Comparison of ENCODE assay signal across 19 mouse cellular contexts in genomic region chr1:165828173-165828572, GRCm38 (mm10). TPM values are rescaled to one million over a fixed set of nuclear protein-coding genes. Genes with fewer than 3 reads are reported as not detected.
DNase-seq lines count a peak whose midpoint lies in the region; ATAC-seq lines count a peak whose summit lies in the region.
"Had no signal": no experiment of that assay in that cellular context is flagged by ENCODE, and none has a peak within 500 bp of the region (broad histone marks: within the 10 kb centered on the region; RNA-seq: fewer than 3 reads in every experiment).

No protein-coding gene starts in this region.

- no peaks in the 10 kb centered on the region for H3K9me3 ChIP-seq in heart, embryonic 16.5 days (replicated peaks; ENCODE audit: control insufficient read depth, low read length)
- H3K9me3 ChIP-seq in midbrain, embryonic 14.5 days (ENCODE audit: control insufficient read depth, low read length), result no peaks in the 10 kb centered on the region
- no peaks in the 10 kb centered on the region for H3K9me3 ChIP-seq in forebrain, embryonic 11.5 days (ENCODE audit: control insufficient read depth, low read length)
- H3K9me3 ChIP-seq: embryonic facial prominence, embryonic 10.5 days; heart, embryonic 13.5 days; hindbrain, embryonic 13.5 days had no signal

- no peak overlapping the region for H3K4me3 ChIP-seq in heart, embryonic 16.5 days (ENCODE audit: low read length)
- no peak overlapping the region for H3K4me3 ChIP-seq in midbrain, embryonic 14.5 days (replicated peaks; ENCODE audit: low read depth, low read length)
- no peak overlapping the region for H3K4me3 ChIP-seq in forebrain, embryonic 11.5 days (ENCODE audit: low read depth, low read length)
- H3K4me3 ChIP-seq: embryonic facial prominence, embryonic 10.5 days; heart, embryonic 13.5 days; hindbrain, embryonic 13.5 days had no signal

- H3K4me1 ChIP-seq in heart, embryonic 16.5 days (ENCODE audit: control insufficient read depth, insufficient read depth, low read length), result no peaks in the 10 kb centered on the region
- H3K4me1 ChIP-seq in midbrain, embryonic 14.5 days (ENCODE audit: control insufficient read depth, insufficient read depth, low read length), result peaks cover 6% of the 10 kb centered on the region
- H3K4me1 ChIP-seq in forebrain, embryonic 11.5 days (replicated peaks; ENCODE audit: control insufficient read depth, insufficient read depth, low read length), result no peaks in the 10 kb centered on the region
- H3K4me1 ChIP-seq: heart, embryonic 13.5 days had no signal

- no peak overlapping the region for H3K27ac ChIP-seq in heart, embryonic 16.5 days (ENCODE audit: low read length)
- no peak overlapping the region for H3K27ac ChIP-seq in midbrain, embryonic 14.5 days (replicated peaks; ENCODE audit: low read depth, low read length)
- no peak overlapping the region for H3K27ac ChIP-seq in forebrain, embryonic 11.5 days (ENCODE audit: low read depth, low read length)
- H3K27ac ChIP-seq: embryonic facial prominence, embryonic 10.5 days; heart, embryonic 13.5 days; hindbrain, embryonic 13.5 days; hindbrain, postnatal 0 days had no signal

- no peaks in the 10 kb centered on the region for H3K36me3 ChIP-seq in heart, embryonic 16.5 days (ENCODE audit: control insufficient read depth, insufficient read depth)
- H3K36me3 ChIP-seq in midbrain, embryonic 14.5 days (ENCODE audit: control insufficient read depth, insufficient read depth, low read length), result no peaks in the 10 kb centered on the region
- H3K36me3 ChIP-seq in forebrain, embryonic 11.5 days (ENCODE audit: control insufficient read depth, insufficient read depth, low read length), result no peaks in the 10 kb centered on the region
- H3K36me3 ChIP-seq: embryonic facial prominence, embryonic 10.5 days; heart, embryonic 13.5 days; hindbrain, embryonic 13.5 days had no signal

- H3K4me2 ChIP-seq in heart, embryonic 16.5 days (ENCODE audit: low read depth, low read length), result no peak overlapping the region
- no peak overlapping the region for H3K4me2 ChIP-seq in midbrain, embryonic 14.5 days (ENCODE audit: low read length)
- H3K4me2 ChIP-seq in forebrain, embryonic 11.5 days (ENCODE audit: low read depth, low read length, severe bottlenecking), result no peak overlapping the region
- H3K4me2 ChIP-seq: heart, embryonic 13.5 days; hindbrain, embryonic 13.5 days had no signal

- no peaks in the 10 kb centered on the region for H3K27me3 ChIP-seq in heart, embryonic 16.5 days (ENCODE audit: control insufficient read depth, insufficient read depth, low read length)
- H3K27me3 ChIP-seq in midbrain, embryonic 14.5 days (ENCODE audit: control insufficient read depth, insufficient read depth, low read length), result no peaks in the 10 kb centered on the region
- peaks cover 3% of the 10 kb centered on the region; the same call in 1 of the 2 replicates for H3K27me3 ChIP-seq in forebrain, embryonic 11.5 days (ENCODE audit: control insufficient read depth, insufficient read depth, low read length)
- H3K27me3 ChIP-seq: heart, embryonic 13.5 days had no signal

- WGBS in heart, embryonic 16.5 days, result 76% methylated on average over 5 of the region's 5 CpGs
- 92% methylated on average over 5 of the region's 5 CpGs for WGBS in midbrain, embryonic 14.5 days
- WGBS in forebrain, embryonic 11.5 days, result 86% methylated on average over 5 of the region's 5 CpGs

- ATAC-seq in heart, embryonic 16.5 days (replicated peaks; ENCODE audit: extremely low read depth, insufficient read depth, low FRiP score), result 0 out of 2 replicates have a peak, but pooled peaks have one; percentile 53
- ATAC-seq in CD4-positive, CD25-positive, alpha-beta regulatory T cell, adult 4 months, result peak; percentile 44
- ATAC-seq in inflammation-experienced regulatory T-cells, adult 6 months, result peak; percentile 32
- no peak for ATAC-seq in midbrain, embryonic 14.5 days (ENCODE audit: low FRiP score, low TSS enrichment)
- no peak for ATAC-seq in forebrain, embryonic 11.5 days (replicated peaks; ENCODE audit: low FRiP score)
- ATAC-seq: forebrain, embryonic 14.5 days; hindbrain, postnatal 0 days had no signal

- DNase-seq in heart, postnatal 4 days, result no peak
- peak; percentile 66 to 71 for DNase-seq in thymus, postnatal 36 days
- DNase-seq in midbrain, embryonic 14.5 days, result no peak
- DNase-seq in forebrain, embryonic 11.5 days (ENCODE audit: low spot score), result no peak
- DNase-seq: adrenal gland, postnatal 25 days; B cell, adult 2 months; cerebellum, adult 18-20 months; cerebellum, postnatal 10 days; gastrocnemius, postnatal 36 days; heart, adult 11 months; heart, postnatal 10 days had no signal

- H3K9ac ChIP-seq in heart, embryonic 16.5 days (ENCODE audit: low read length), result no peak overlapping the region
- H3K9ac ChIP-seq in midbrain, embryonic 14.5 days (replicated peaks; ENCODE audit: low read length), result no peak overlapping the region
- H3K9ac ChIP-seq in forebrain, embryonic 11.5 days (ENCODE audit: low read length), result no peak overlapping the region
- H3K9ac ChIP-seq: heart, embryonic 13.5 days; hindbrain, embryonic 13.5 days had no signal

RNA-seq across cellular contexts. Expression of gene Cd247, which starts 39.7 kb away (rescaled TPM):
- polyA plus RNA-seq in heart, embryonic 16.5 days (2015; fragmentation: Nextera tagmentation; extraction: Ambion mirVana), result 3.9 and 12.8 TPM in 2 replicates
- total RNA-seq in heart, postnatal 4 days (2021), result under 1 TPM; 0.29 to 0.69 TPM
- polyA plus RNA-seq in CD4-positive, CD25-positive, alpha-beta regulatory T cell, adult 4 months (2017; shearing (Covaris generic)), result 100 to 1,000 TPM; 443 to 540 TPM
- polyA plus RNA-seq in inflammation-experienced regulatory T-cells, adult 6 months (2017; shearing (Covaris generic)), result 100 to 1,000 TPM; 373 to 445 (median 435) TPM
- polyA plus RNA-seq in midbrain, embryonic 14.5 days (2014; fragmentation: Nextera tagmentation; extraction: Ambion mirVana), result 1.5 and 2.1 TPM in 2 replicates
- polyA plus RNA-seq in forebrain, embryonic 11.5 days (2014; fragmentation: Nextera tagmentation; extraction: Ambion mirVana), result 1.7 and 2.5 TPM in 2 replicates
- total RNA-seq: hindbrain, postnatal 0 days had no signal

Comparison
In these comparisons a context has a peak if more than half of its experiments do, and no peak if none do; other contexts are left out.
1. ATAC-seq: peak in heart, embryonic 16.5 days (single experiment), CD4-positive, CD25-positive, alpha-beta regulatory T cell, adult 4 months (single experiment) and inflammation-experienced regulatory T-cells, adult 6 months (single experiment); none in midbrain, embryonic 14.5 days (single experiment) and forebrain, embryonic 11.5 days (single experiment).
2. DNase-seq: peak in thymus, postnatal 36 days (2 of 2); none in heart, postnatal 4 days (single experiment), midbrain, embryonic 14.5 days (single experiment) and forebrain, embryonic 11.5 days (single experiment).
3. RNA of gene Cd247, which starts 39.7 kb away (polyA plus RNA-seq): 443 to 540 TPM in CD4-positive, CD25-positive, alpha-beta regulatory T cell, adult 4 months and 373 to 445 TPM in inflammation-experienced regulatory T-cells, adult 6 months; 3.9 to 12.8 TPM in heart, embryonic 16.5 days, 1.5 to 2.1 TPM in midbrain, embryonic 14.5 days and 1.7 to 2.5 TPM in forebrain, embryonic 11.5 days; every median in the first group is over 10 times any median in the second.